Mouse (Mus musculus) midbrain, postnatal 0 days (tissue): ENCODE measurements around the gene 4930539E08Rik. TPM values are rescaled to one million over a fixed set of nuclear protein-coding genes. Genes with fewer than 3 reads are reported as not detected.
A peak's percentile ranks its signal among the peaks of the same experiment; 100 is the strongest.

Source experiments
- ATAC-seq: fragments of 200-750 bp; cut with Nextera tagmentation; 2 replicates; pipeline ENCODE4 v1.8.0; 2017; ENCODE audit warnings: moderate number of reproducible peaks, mild to moderate bottlenecking, moderate TSS enrichment, moderate library complexity; ENCODE audit not compliant: low FRiP score
- DNase-seq: peaks from one replicate; pipeline ENCODE4 v3.0.0-alpha.2; 2015; ENCODE audit warnings: low spot score
- H3K27ac ChIP-seq: fragments of 300-500 bp; sonication (generic); 2 replicates; pipeline ENCODE4 v1.5.1; 2014; ENCODE audit warnings: low read depth, mild to moderate bottlenecking, low read length, mixed read lengths
- H3K27me3 ChIP-seq: fragments of 300-500 bp; sonication (generic); 2 replicates; pipeline ENCODE4 v1.6.1; 2014; ENCODE audit warnings: low read length, control low read depth, mixed read lengths; ENCODE audit not compliant: insufficient read depth
- H3K36me3 ChIP-seq: fragments of 300-500 bp; sonication (generic); 2 replicates; pipeline ENCODE4 v1.6.1; 2014; ENCODE audit warnings: low read length, control low read depth, mixed read lengths; ENCODE audit not compliant: insufficient read depth
- H3K4me1 ChIP-seq: fragments of 300-500 bp; sonication (generic); 2 replicates; pipeline ENCODE4 v1.6.1; 2014; ENCODE audit warnings: mild to moderate bottlenecking, control low read depth, antibody characterized with exemption, low read length, mixed read lengths; ENCODE audit not compliant: insufficient read depth
- H3K4me2 ChIP-seq: fragments of 300-500 bp; sonication (generic); 2 replicates; pipeline ENCODE4 v1.6.1; 2014; ENCODE audit warnings: low read depth, mild to moderate bottlenecking, low read length, mixed read lengths; ENCODE audit not compliant: poor library complexity, severe bottlenecking
- H3K4me3 ChIP-seq: fragments of 300-500 bp; sonication (generic); 2 replicates; pipeline ENCODE4 v1.5.1; 2014; ENCODE audit warnings: low read depth, mild to moderate bottlenecking, low read length, moderate library complexity
- H3K9ac ChIP-seq: fragments of 300-500 bp; sonication (generic); replicated peaks from 2 replicates; pipeline ENCODE4 v1.6.1; 2014; ENCODE audit warnings: mild to moderate bottlenecking, low read length, moderate library complexity, mixed read lengths; ENCODE audit not compliant: poor library complexity, severe bottlenecking
- H3K9me3 ChIP-seq: fragments of 300-500 bp; sonication (generic); 2 replicates; pipeline ENCODE4 v1.6.1; 2016; ENCODE audit warnings: low read length, control low read depth
- CTCF ChIP-seq: IDR thresholded peaks from 2 replicates; pipeline ENCODE4 v1.5.1; 2016; ENCODE audit warnings: antibody characterized with exemption, mild to moderate bottlenecking
- WGBS: fragments of 180-500 bp; shearing (Covaris S2); extraction: QIAGEN DNeasy Blood & Tissue Kit; methylation state at CpG from one replicate; pipeline ENCODE4 v1.1.7; 2014; 5-methylcytosine and 5-hydroxymethylcytosine counted together
- polyA plus RNA-seq: library from polyadenylated mRNA; unstranded; fragments of >200 nt; fragmentation: Nextera tagmentation; extraction: Ambion mirVana; gene quantifications from 2 replicates; pipeline ENCODE4 v1.2.1, GENCODE M21; 2015
- total RNA-seq: library from RNA; depleted of rRNA; stranded (reverse); fragments of >200 nt; gene quantifications from 2 replicates; pipeline ENCODE4 v1.2.3, GENCODE M21; 2014

The 4930539E08Rik gene
- total and polyA plus RNA-seq, 2 experiments from 2014 or later: 4.5 to 9.8 TPM

- Histone ChIP-seq H3K9me3 (no peaks in the 10 kb centered on the region), H3K27ac (no peak overlapping the region), H3K9ac (no peak overlapping the region), H3K36me3 (no peaks in the 10 kb centered on the region), H3K27me3 (no peaks in the 10 kb centered on the region), H3K4me2 (no peak overlapping the region), H3K4me1 (no peaks in the 10 kb centered on the region), H3K4me3 (no peak overlapping the region)
- DNase-seq (no peak), ATAC-seq (no peak)
- WGBS: 81% methylated on average over 1 of the region's 1 CpGs
- no peak for TF ChIP-seq CTCF
These were observed 1.4 kb upstream of the 4930539E08Rik start for GRCm38 (mm10) chr17:28916520-28916919.

GRCm38 (mm10) chr17:28913940-28914339 is 1.2 kb downstream of the 4930539E08Rik start:
- Histone ChIP-seq H3K27ac (no peak overlapping the region), H3K4me1 (no peaks in the 10 kb centered on the region), H3K27me3 (no peaks in the 10 kb centered on the region), H3K4me3 (no peak overlapping the region), H3K4me2 (no peak overlapping the region), H3K9me3 (no peaks in the 10 kb centered on the region), H3K9ac (no peak overlapping the region), H3K36me3 (no peaks in the 10 kb centered on the region)
- ATAC-seq (no peak), DNase-seq (no peak)
- 84% methylated on average over 6 of the region's 6 CpGs for WGBS
- TF ChIP-seq CTCF: no peak

GRCm38 (mm10) chr17:28913200-28913599 is 1.9 kb downstream of the 4930539E08Rik start:
- Histone ChIP-seq H3K4me3 (no peak overlapping the region), H3K36me3 (no peaks in the 10 kb centered on the region), H3K9me3 (no peaks in the 10 kb centered on the region), H3K4me1 (peaks cover 3% of the 10 kb centered on the region; the same call in 1 of the 2 replicates), H3K27me3 (no peaks in the 10 kb centered on the region), H3K9ac (no peak overlapping the region), H3K4me2 (no peak overlapping the region), H3K27ac (no peak overlapping the region)
- TF ChIP-seq CTCF: no peak
- no peak for DNase-seq
- no peak for ATAC-seq
- 79% methylated on average over 5 of the region's 5 CpGs for WGBS

- H3K9me3 ChIP-seq: no peaks in the 10 kb centered on the region
- H3K4me3 ChIP-seq: no peak overlapping the region
- no peaks in the 10 kb centered on the region for H3K27me3 ChIP-seq
- no peaks in the 10 kb centered on the region for H3K36me3 ChIP-seq
- 29% methylated on average over 7 of the region's 7 CpGs for WGBS
- no peak overlapping the region for H3K27ac ChIP-seq
- TF ChIP-seq CTCF: no peak; the same call in 1 of the 2 replicates
- H3K9ac ChIP-seq: no peak overlapping the region
- DNase-seq (no peak), ATAC-seq (no peak)
- H3K4me1 ChIP-seq: peaks cover 10% of the 10 kb centered on the region; the same call in 1 of the 2 replicates
- no peak overlapping the region for H3K4me2 ChIP-seq
These were observed 5.0 kb downstream of the 4930539E08Rik start for GRCm38 (mm10) chr17:28910139-28910538.

- Histone ChIP-seq H3K4me1 (peaks cover 17% of the 10 kb centered on the region), H3K27me3 (no peaks in the 10 kb centered on the region), H3K9ac (no peak overlapping the region), H3K9me3 (no peaks in the 10 kb centered on the region), H3K36me3 (no peaks in the 10 kb centered on the region), H3K4me3 (no peak overlapping the region), H3K27ac (no peak overlapping the region), H3K4me2 (peak overlapping the region; percentile 30)
- WGBS: 12% methylated on average over 27 of the region's 29 CpGs
- TF ChIP-seq CTCF: peak; percentile 76
- DNase-seq (peak; percentile 31), ATAC-seq (no peak)
These were observed 5.7 kb downstream of the 4930539E08Rik start for GRCm38 (mm10) chr17:28909252-28909941.

GRCm38 (mm10) chr17:28907959-28908358 is 7.2 kb downstream of the 4930539E08Rik start:
- Histone ChIP-seq H3K4me2 (no peak overlapping the region), H3K4me3 (no peak overlapping the region), H3K9ac (no peak overlapping the region), H3K27me3 (no peaks in the 10 kb centered on the region), H3K27ac (no peak overlapping the region), H3K9me3 (no peaks in the 10 kb centered on the region), H3K36me3 (no peaks in the 10 kb centered on the region), H3K4me1 (peaks cover 21% of the 10 kb centered on the region)
- DNase-seq (peak; percentile 60), ATAC-seq (no peak)
- TF ChIP-seq CTCF: no peak
- 26% methylated on average over 7 of the region's 7 CpGs for WGBS
